Mouse (Mus musculus) forebrain, postnatal 0 days (tissue): ENCODE measurements around the gene Lrrc20. TPM values are rescaled to one million over a fixed set of nuclear protein-coding genes. Genes with fewer than 3 reads are reported as not detected.

Source experiments
- ATAC-seq: fragments of 200-750 bp; cut with Nextera tagmentation; 2 replicates; pipeline ENCODE4 v1.8.0; 2017; ENCODE audit warnings: mild to moderate bottlenecking, moderate library complexity
- DNase-seq: peaks from one replicate; pipeline ENCODE4 v3.0.0-alpha.2; 2015
- H3K27ac ChIP-seq: fragments of 300-500 bp; sonication (generic); 2 replicates; pipeline ENCODE4 v1.5.1; 2014; ENCODE audit warnings: low read depth, mild to moderate bottlenecking, antibody characterized with exemption, low read length, moderate library complexity, mixed read lengths
- H3K27me3 ChIP-seq: fragments of 300-500 bp; sonication (generic); 2 replicates; pipeline ENCODE4 v1.6.1; 2014; ENCODE audit warnings: mild to moderate bottlenecking, low read length, mixed read lengths; ENCODE audit not compliant: insufficient read depth
- H3K36me3 ChIP-seq: fragments of 300-500 bp; sonication (generic); 2 replicates; pipeline ENCODE4 v1.6.1; 2014; ENCODE audit warnings: mild to moderate bottlenecking, moderate library complexity; ENCODE audit not compliant: insufficient read depth
- H3K4me1 ChIP-seq: fragments of 300-500 bp; sonication (generic); 2 replicates; pipeline ENCODE4 v1.6.1; 2014; ENCODE audit warnings: antibody characterized with exemption; ENCODE audit not compliant: insufficient read depth
- H3K4me2 ChIP-seq: fragments of 300-500 bp; sonication (generic); 2 replicates; pipeline ENCODE4 v1.6.1; 2014; ENCODE audit warnings: low read depth, mild to moderate bottlenecking, moderate library complexity
- H3K4me3 ChIP-seq: fragments of 300-500 bp; sonication (generic); 2 replicates; pipeline ENCODE4 v1.5.1; 2014; ENCODE audit warnings: low read depth, low read length, mixed read lengths
- H3K9ac ChIP-seq: fragments of 300-500 bp; sonication (generic); 2 replicates; pipeline ENCODE4 v1.6.1; 2014; ENCODE audit warnings: mild to moderate bottlenecking
- H3K9me3 ChIP-seq: fragments of 300-500 bp; sonication (generic); 2 replicates; pipeline ENCODE4 v1.6.1; 2016; ENCODE audit warnings: low read length
- CTCF ChIP-seq: sonication (generic); IDR thresholded peaks from 2 replicates; pipeline ENCODE4 v1.5.1; 2016; ENCODE audit warnings: antibody characterized with exemption, control low read depth, low read depth
- WGBS: fragments of 180-500 bp; shearing (Covaris S2); extraction: QIAGEN DNeasy Blood & Tissue Kit; methylation state at CpG from one replicate; pipeline ENCODE4 v1.1.7; 2014; 5-methylcytosine and 5-hydroxymethylcytosine counted together
- polyA plus RNA-seq: library from polyadenylated mRNA; unstranded; fragments of >200 nt; fragmentation: Nextera tagmentation; extraction: Ambion mirVana; gene quantifications from 2 replicates; pipeline ENCODE4 v1.2.1, GENCODE M21; 2015
- total RNA-seq: library from RNA; depleted of rRNA; stranded (reverse); fragments of >200 nt; gene quantifications from 2 replicates; pipeline ENCODE4 v1.2.3, GENCODE M21; 2014

Lrrc20 gene
- total and polyA plus RNA-seq, 2 experiments from 2014 or later, result 15.9 to 19.5 TPM

- Histone ChIP-seq H3K4me1 (no peaks in the 10 kb centered on the region), H3K4me2 (no peak overlapping the region), H3K27ac (no peak overlapping the region), H3K27me3 (no peaks in the 10 kb centered on the region), H3K9me3 (no peaks in the 10 kb centered on the region), H3K4me3 (no peak overlapping the region), H3K9ac (no peak overlapping the region), H3K36me3 (no peaks in the 10 kb centered on the region)
- WGBS, result 64% methylated on average over 7 of the region's 7 CpGs
- DNase-seq, result no peak
- no peak for ATAC-seq
- no peak for TF ChIP-seq CTCF
Observed at GRCm38 (mm10) chr10:61468900-61469299, 6.7 kb upstream of the Lrrc20 start.

GRCm38 (mm10) chr10:61473640-61474039 lies 2.0 kb upstream of the Lrrc20 start:
- no peak overlapping the region for H3K4me3 ChIP-seq
- H3K27ac ChIP-seq, result no peak overlapping the region
- TF ChIP-seq CTCF, result no peak
- ATAC-seq (no peak), DNase-seq (no peak)
- no peak overlapping the region for H3K4me2 ChIP-seq
- H3K4me1 ChIP-seq, result no peaks in the 10 kb centered on the region
- no peak overlapping the region for H3K9ac ChIP-seq
- H3K27me3 ChIP-seq, result no peaks in the 10 kb centered on the region
- H3K36me3 ChIP-seq, result no peaks in the 10 kb centered on the region
- 63% methylated on average over 3 of the region's 3 CpGs for WGBS
- H3K9me3 ChIP-seq, result no peaks in the 10 kb centered on the region

GRCm38 (mm10) chr10:61474344-61474743 lies 1.3 kb upstream of the Lrrc20 start:
- ATAC-seq, result no peak
- no peak for DNase-seq
- no peaks in the 10 kb centered on the region for H3K27me3 ChIP-seq
- H3K27ac ChIP-seq, result no peak overlapping the region
- H3K36me3 ChIP-seq, result no peaks in the 10 kb centered on the region
- TF ChIP-seq CTCF, result no peak
- peak overlapping the region; percentile 90 for H3K4me2 ChIP-seq
- 70% methylated on average over 1 of the region's 1 CpGs for WGBS
- H3K9me3 ChIP-seq, result no peaks in the 10 kb centered on the region
- peak overlapping the region; percentile 92; the same call in 1 of the 2 replicates for H3K4me3 ChIP-seq
- H3K4me1 ChIP-seq, result no peaks in the 10 kb centered on the region
- H3K9ac ChIP-seq, result no peak overlapping the region

GRCm38 (mm10) chr10:61476440-61477165 lies 1.0 kb downstream of the Lrrc20 start:
- WGBS, result 4% methylated on average over 15 of the region's 15 CpGs
- Histone ChIP-seq H3K9me3 (no peaks in the 10 kb centered on the region), H3K4me2 (peak overlapping the region; percentile 90), H3K36me3 (no peaks in the 10 kb centered on the region), H3K27me3 (no peaks in the 10 kb centered on the region), H3K4me1 (no peaks in the 10 kb centered on the region), H3K9ac (peak overlapping the region; percentile 69), H3K4me3 (peak overlapping the region; percentile 92), H3K27ac (no peak overlapping the region)
- DNase-seq (no peak), ATAC-seq (no peak)
- no peak for TF ChIP-seq CTCF

- TF ChIP-seq CTCF, result no peak
- no peaks in the 10 kb centered on the region for H3K4me1 ChIP-seq
- DNase-seq, result no peak
- H3K27me3 ChIP-seq, result no peaks in the 10 kb centered on the region
- H3K4me2 ChIP-seq, result no peak overlapping the region
- no peak overlapping the region for H3K4me3 ChIP-seq
- H3K9me3 ChIP-seq, result no peaks in the 10 kb centered on the region
- no peak for ATAC-seq
- no peaks in the 10 kb centered on the region for H3K36me3 ChIP-seq
- 94% methylated on average over 10 of the region's 10 CpGs for WGBS
- no peak overlapping the region for H3K9ac ChIP-seq
- H3K27ac ChIP-seq, result no peak overlapping the region
Observed at GRCm38 (mm10) chr10:61479461-61479860, 3.9 kb downstream of the Lrrc20 start.

GRCm38 (mm10) chr10:61479927-61480326 lies 4.3 kb downstream of the Lrrc20 start:
- no peak overlapping the region for H3K4me3 ChIP-seq
- H3K4me2 ChIP-seq, result no peak overlapping the region
- TF ChIP-seq CTCF, result no peak
- H3K9me3 ChIP-seq, result no peaks in the 10 kb centered on the region
- H3K9ac ChIP-seq, result no peak overlapping the region
- no peaks in the 10 kb centered on the region for H3K4me1 ChIP-seq
- no peaks in the 10 kb centered on the region for H3K36me3 ChIP-seq
- no peak overlapping the region for H3K27ac ChIP-seq
- no peak for DNase-seq
- no peaks in the 10 kb centered on the region for H3K27me3 ChIP-seq
- 94% methylated on average over 4 of the region's 4 CpGs for WGBS
- ATAC-seq, result no peak

- Histone ChIP-seq H3K4me2 (no peak overlapping the region), H3K9me3 (no peaks in the 10 kb centered on the region), H3K27me3 (no peaks in the 10 kb centered on the region), H3K9ac (no peak overlapping the region), H3K4me1 (no peaks in the 10 kb centered on the region), H3K4me3 (no peak overlapping the region), H3K27ac (no peak overlapping the region), H3K36me3 (no peaks in the 10 kb centered on the region)
- no peak for TF ChIP-seq CTCF
- no peak for DNase-seq
- no peak for ATAC-seq
- WGBS, result 64% methylated on average over 1 of the region's 1 CpGs
Observed at GRCm38 (mm10) chr10:61480488-61480887, 4.9 kb downstream of the Lrrc20 start.
